Mouse (Mus musculus) left cerebral cortex, adult 2 months (tissue): Measurements from ENCODE around the gene AC161166.1. TPM values are rescaled to one million over a fixed set of nuclear protein-coding genes. Genes with fewer than 3 reads are reported as not detected.

Source experiments
- DNase-seq, 2 experiments: peaks; one replicate each; pipeline ENCODE4 v3.0.0; 2021 to 2022; ENCODE audit warnings: low spot score in 2 of 2, mixed read lengths in 1 of 2; ENCODE audit errors: extremely low spot score in 1 of 2
- H3K27ac ChIP-seq: fragments of 200-600 bp; 2 replicates; pipeline ENCODE4 v1.8.1; 2022
- H3K4me3 ChIP-seq: fragments of 200-600 bp; 2 replicates; pipeline ENCODE4 v1.8.1; 2022
- CTCF ChIP-seq: fragments of 200-600 bp; IDR thresholded peaks from 2 replicates; pipeline ENCODE4 v1.8.1; 2022; ENCODE audit warnings: antibody characterized with exemption, mild to moderate bottlenecking, moderate library complexity
- intact Hi-C: fragments of 180-260 bp; cut with DNase I; formaldehyde crosslinking; loops from one replicate; pipeline ENCODE4 v1.15.1; 2025
- total RNA-seq, 2 experiments: library from RNA; stranded (reverse); gene quantifications; 2 replicates each; pipeline ENCODE4 v1.2.3; 2021

Gene AC161166.1
- total RNA-seq, 2 experiments from 2014 or later: not detected

DNA sequence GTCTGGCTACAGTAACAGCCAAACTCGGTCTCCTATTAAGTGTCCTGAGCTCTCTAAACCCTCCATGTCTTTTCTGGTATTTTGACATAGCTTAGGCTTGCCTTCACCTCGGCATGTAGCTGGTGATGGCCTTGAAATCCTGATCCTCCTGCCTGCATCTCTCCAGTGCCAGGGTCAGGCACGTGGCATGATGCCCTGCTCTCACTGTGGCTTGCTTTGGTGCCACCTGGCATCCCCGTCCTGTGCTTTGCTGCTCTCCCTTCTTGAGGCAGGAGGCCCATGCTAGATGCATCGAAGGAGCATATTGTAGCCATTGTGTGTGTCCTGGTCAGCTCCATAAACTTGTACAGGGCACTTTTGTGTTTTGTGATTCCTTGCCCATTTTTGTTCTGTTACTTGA is 25.3 kb upstream of the AC161166.1 start:
- DNase-seq: no peak
- Histone ChIP-seq H3K4me3 (no peak overlapping the region), H3K27ac (no peak overlapping the region)
- intact Hi-C loops: no loop called here
- no peak for TF ChIP-seq CTCF

DNA sequence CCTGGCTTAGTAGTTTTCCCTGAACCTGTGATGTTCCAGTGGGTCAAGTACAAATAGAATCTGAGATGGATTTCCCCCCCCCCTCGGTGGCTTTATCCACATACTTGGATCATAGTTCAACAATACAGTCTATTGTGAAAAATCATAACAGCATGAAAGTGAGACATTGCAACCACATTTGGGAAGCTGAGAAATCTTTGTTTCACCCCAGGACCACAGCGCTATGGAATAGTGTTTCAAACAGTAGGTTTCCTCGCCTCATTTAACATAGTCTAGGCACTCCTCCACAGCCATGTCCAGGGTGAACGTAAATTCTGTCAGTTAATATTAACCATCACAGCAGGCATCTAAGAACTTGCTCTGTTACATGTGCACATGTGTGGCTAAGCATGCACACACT is 24.8 kb upstream of the AC161166.1 start:
- H3K27ac ChIP-seq: no peak overlapping the region
- TF ChIP-seq CTCF: no peak
- DNase-seq: no peak
- intact Hi-C loops: no loop called here
- H3K4me3 ChIP-seq: no peak overlapping the region

DNA sequence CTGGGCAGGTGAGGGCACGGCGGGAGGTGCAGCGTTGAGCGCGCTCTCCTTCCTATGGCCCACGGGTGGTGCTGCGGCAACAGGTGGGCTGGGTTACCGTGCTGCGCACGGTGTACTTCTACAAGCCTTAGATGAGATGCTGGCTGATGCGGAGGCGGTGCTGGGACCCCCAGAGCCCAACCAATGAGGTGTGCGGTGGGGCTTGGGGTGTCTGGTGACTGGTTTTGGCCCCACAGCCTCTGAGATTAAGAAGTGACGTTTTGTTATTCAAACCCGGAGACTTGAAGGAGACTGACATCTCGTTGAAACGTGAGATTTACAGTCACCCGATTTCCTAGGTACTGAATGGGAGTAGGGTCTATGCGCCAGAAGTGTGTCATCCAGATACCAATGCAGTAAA is 22.0 kb upstream of the AC161166.1 start:
- intact Hi-C loops: no loop called here
- peak overlapping the region; percentile 31 for H3K4me3 ChIP-seq
- TF ChIP-seq CTCF: no peak
- DNase-seq: no peak
- no peak overlapping the region for H3K27ac ChIP-seq

DNA sequence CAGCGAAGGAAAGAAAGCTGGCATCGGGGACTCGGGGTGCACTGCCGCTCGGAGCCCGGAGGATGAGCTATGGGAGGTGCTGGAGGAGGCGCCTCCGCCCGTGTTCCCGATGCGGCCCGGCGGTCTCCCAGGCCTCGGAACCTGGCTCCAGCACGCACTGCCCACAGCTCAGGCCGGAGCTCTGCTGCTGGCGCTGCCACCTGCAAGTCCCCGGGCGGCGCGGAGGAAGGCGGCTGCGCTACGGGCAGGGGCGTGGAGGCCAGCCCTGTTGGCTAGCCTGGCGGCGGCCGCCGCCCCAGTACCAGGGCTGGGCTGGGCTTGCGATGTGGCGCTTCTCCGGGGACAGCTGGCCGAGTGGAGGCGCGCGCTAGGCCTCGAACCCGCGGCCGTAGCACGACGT is 21.6 kb upstream of the AC161166.1 start:
- TF ChIP-seq CTCF: no peak
- intact Hi-C loops: no loop called here
- Histone ChIP-seq H3K27ac (no peak overlapping the region), H3K4me3 (peak overlapping the region; percentile 31)
- DNase-seq: no peak

DNA sequence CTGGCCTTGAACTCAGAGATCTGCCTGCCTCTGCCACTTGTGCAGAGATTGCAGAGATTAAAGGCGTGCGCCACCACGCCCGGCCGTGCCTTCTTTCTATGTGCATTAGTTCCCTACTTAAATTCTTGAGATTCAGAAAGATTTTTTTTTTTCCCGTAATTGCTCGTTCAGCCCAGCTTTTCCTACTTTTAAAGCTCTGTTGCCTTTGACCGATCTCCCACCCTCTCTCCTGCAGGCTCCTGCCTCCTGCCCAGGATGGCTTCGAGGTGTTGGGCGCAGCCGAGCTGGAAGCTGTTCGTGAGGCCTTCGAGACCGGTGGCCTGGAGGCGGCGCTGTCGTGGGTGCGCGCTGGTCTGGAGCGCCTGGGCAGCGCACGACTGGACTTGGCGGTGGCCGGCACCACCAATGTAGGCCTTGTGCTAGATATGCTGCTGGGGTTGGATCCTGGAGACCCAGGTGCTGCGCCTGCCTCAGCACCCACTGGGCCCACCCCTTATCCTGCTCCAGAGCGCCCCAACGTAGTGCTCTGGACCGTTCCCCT is 20.8 kb upstream of the AC161166.1 start:
- intact Hi-C loops: no loop called here
- Histone ChIP-seq H3K27ac (no peak overlapping the region), H3K4me3 (no peak overlapping the region)
- DNase-seq: no peak
- no peak for TF ChIP-seq CTCF

DNA sequence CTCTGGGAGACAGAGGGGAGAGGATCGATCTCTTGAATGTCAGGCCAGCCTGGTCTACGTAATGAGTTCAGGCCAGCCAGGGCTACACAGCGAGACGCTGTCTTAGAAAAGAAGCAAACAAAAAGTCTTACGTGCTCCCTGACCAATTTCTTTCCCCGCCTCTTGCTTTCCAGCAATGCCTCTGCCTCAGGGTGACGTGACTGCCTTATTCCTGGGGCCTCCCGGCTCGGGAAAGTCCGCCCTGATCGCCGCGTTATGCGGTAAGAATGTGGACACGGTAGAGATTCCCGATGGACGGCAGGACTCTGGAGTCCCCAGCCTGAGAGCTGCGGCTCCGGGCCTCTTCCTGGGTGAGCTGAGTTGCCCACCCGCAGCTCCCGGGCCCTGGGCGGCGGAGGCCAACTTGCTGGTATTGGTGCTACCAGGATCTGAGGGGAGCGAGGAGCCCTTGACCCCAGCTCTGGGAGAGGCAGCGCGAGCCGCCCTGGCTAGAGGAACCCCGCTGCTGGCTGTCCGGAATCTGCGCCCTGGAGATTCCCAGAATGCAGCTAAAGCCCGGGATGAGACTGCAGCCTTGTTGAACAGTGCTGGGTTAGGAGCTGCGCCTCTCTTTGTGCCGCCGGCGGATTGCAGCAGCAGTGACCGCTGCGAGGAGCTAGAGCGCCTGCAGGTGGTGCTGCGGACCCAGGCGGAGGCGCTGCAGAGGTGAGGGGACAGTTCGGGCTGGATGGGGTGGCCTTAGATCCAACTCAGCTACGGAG is 19.1 kb upstream of the AC161166.1 start:
- TF ChIP-seq CTCF: peak; percentile 83
- intact Hi-C loops: loop anchor here (2.0 kb wide), 1 partner anchor 51 kb away; no protein-coding TSS in a partner anchor
- H3K27ac ChIP-seq: peak overlapping the region; percentile 99
- peak; percentile 75 to 76 for DNase-seq
- peak overlapping the region; percentile 65 for H3K4me3 ChIP-seq

DNA sequence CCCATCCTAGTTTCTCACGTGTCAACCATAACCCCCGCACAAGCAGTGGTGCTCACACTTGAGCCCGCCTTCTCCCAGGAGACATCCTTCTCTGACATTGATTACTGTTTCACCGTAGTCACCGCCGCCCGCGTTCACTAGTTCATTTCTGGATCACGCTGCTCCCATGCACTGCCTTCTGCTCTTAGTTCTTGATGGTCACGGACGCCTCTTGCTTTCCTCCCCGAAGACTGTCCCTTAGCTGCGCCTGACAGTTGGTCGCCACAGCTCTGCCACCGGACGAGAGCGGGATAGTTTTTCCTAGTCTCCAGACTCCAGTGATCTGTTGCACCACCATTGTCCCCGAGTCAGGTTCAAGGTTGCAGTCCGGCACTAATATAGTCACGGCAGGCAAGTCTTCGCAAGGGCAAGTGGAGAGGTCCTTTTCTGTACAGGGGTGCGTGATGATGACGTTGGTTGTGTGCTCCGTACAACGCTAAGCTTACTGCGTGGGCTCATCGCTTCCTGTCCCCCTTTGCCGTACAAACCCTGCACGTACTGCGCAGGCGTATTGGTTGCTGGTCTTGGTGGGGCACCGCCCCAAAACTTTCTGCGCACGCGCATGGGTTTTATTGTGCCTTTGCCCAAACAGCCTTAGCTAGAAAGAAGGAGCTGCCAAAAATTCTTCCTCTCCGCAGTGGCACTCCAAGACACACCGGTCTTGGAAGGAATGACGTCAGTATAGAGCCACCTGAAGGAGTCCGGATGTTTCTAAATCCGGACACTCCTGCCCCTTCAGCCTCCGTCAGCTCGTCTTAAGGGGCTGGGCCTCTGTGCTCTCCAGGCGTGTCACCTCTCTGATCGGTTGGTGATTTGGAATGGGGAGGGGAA is 18.0 kb upstream of the AC161166.1 start, which contains the start of gene Irgq:
Irgq (plus strand) TSS at position 628 of the 870 bp plus-strand sequence.
- H3K4me3 ChIP-seq: peak within 1 kb of the TSS; percentile 65
- DNase-seq: peak; percentile 98
- H3K27ac ChIP-seq: peak within 1 kb of the TSS; percentile 99
- intact Hi-C loops: loop anchor here (1.0 to 2.0 kb wide), 3 partner anchors 17 to 49 kb away; partner anchors contain the start of gene Zfp428
- TF ChIP-seq CTCF: no peak; the same call in 1 of the 2 replicates

DNA sequence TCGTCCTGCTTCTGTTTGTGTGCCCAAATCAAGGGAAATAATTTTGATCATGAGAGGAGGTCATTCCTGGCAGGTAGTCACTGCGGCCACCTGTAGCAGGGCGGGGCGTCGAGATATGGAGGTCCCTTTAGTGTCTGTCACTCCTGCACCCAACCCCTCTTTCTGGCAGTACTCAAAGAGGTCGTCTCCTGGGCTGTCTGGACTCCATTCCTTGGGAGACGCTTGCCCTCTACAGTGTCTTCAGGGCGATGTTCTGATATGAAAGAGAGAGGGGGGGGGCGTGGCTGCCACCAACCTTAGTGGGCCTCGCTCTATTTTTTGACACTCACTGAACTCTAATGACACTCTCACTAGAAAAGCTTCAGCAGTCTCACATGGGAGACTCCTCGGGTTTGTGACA is 17.3 kb upstream of the AC161166.1 start:
- DNase-seq: no peak
- intact Hi-C loops: no loop called here

DNA sequence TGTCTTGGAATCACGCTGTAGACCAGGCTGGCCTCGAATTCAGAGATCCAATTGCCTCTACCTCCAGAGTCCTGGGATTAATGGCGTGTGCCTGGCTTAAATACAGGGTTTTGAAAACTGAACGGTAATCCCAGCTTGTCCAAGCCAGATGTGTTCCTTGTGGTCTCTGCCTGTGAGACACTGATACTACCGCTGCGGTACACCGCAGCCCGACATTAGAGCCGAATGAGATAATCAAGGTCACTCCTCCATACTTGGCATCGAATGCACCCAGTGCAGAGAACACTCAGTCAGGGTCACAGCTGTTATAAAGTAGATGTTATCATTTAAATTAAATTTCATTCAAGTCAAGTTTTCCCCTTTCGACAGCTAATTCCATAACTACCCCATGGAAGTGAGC is 16.6 kb upstream of the AC161166.1 start:
- DNase-seq: no peak
- TF ChIP-seq CTCF: no peak
- H3K27ac ChIP-seq: no peak overlapping the region
- no peak overlapping the region for H3K4me3 ChIP-seq
- intact Hi-C loops: no loop called here

More for the DNA sequence above, 17.3 kb upstream of the AC161166.1 start:
- no peak for TF ChIP-seq CTCF
- H3K4me3 ChIP-seq: peak overlapping the region; percentile 65
- peak overlapping the region; percentile 99 for H3K27ac ChIP-seq

DNA sequence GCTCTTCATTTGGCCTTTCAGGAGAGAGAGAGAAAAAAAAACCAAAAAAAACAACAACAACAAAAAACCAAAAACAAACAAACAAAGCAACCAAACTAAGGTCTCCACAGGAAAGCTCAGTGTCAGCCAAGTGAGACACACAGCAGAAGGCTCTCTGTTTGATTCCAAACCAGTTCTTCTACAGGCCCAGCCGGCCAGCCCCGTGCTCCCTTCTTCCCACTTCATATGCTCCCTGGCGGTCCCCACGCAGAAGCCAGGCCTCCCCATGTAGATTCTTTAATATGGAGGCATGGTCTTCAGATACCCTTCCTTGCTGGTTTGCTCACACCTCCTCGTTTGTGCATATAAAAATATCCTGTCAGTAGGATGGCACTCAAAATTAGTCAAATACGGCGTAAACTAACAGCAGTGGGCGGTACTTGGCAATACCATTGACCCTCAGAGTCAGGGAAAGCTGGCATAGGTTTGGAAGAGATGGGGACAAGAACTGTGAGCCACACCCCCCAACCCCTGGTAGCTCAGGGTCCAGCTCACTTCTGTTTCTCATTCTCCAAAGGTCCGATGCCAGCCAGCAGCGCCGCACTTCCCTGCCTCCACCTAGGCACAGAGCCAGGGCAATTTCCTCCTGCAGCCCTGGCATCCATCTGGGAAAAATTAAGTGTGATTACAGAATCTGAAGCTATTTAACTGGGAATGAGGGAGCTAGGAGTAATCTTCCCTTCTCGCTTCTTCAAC is 13.6 kb upstream of the AC161166.1 start:
- H3K4me3 ChIP-seq: no peak overlapping the region
- no peak for TF ChIP-seq CTCF
- H3K27ac ChIP-seq: no peak overlapping the region
- no peak for DNase-seq
- intact Hi-C loops: no loop called here

DNA sequence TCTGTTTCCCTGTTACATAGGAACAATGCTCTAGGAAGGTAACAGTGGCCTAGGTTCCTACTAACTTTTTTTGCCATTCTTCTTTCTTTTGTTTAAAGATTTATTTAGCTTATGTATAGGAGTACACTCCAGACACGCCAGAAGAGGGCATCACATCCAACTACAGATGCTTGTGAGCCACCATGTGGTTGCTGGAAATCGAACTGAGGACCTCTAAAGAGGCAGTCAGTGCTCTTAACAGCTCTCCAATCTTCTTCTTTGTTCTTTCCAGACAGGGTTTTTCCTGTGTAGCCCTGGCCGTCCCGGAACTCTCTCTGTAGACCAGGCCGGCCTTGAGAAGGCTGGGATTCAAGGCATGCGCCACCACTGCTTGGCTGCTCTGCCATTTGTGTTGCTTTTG is 12.7 kb upstream of the AC161166.1 start:
- H3K4me3 ChIP-seq: no peak overlapping the region
- intact Hi-C loops: no loop called here
- H3K27ac ChIP-seq: no peak overlapping the region
- no peak for DNase-seq
- peak; percentile 6 for TF ChIP-seq CTCF
